Mouse (Mus musculus) spleen, adult 12 weeks (tissue): ENCODE measurements around the gene Kcnk2.
"Not testable (repeated sequence)": the region's sequence is repeated elsewhere in the genome, so short reads cannot be mapped to it uniquely, and the experiment has no call there.

Experiments
- DNase-seq: peaks from one replicate; pipeline ENCODE4 v3.0.0; 2022; ENCODE audit warnings: low spot score

Kcnk2 gene

GRCm38 (mm10) chr1:189343301-189344251 is 58.5 kb downstream of the Kcnk2 start:
- no peak for DNase-seq

GRCm38 (mm10) chr1:189342416-189343104 is 59.5 kb downstream of the Kcnk2 start:
- no peak for DNase-seq

DNA sequence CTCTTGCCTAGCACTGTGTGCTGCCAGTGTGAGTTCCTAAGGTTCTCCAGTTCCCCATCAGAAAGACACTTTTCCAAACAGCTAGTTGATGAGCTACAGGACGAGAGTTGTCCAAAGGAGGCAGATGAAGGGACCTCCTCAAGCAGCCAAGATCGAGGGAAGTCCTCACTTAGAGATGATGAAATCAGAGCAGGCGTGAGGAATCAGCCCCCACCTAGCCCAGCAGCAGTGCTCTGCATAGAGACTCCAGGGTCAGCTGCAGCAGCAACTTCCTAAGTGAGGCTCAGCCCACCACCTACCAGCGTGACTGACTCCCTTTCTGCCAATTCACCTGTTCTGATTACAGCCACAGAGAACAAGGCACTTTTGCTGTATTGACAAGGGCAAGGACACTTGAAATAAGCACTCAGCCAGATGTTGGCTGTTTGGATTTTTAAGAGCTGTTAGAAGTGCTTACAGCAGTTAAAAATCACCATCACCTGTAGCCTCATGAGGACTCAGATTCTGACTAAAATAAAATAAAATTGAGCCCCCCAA is 60.6 kb downstream of the Kcnk2 start:
- no peak for DNase-seq

- no peak for DNase-seq
Observed at GRCm38 (mm10) chr1:189315896-189316295, 86.2 kb downstream of the Kcnk2 start.

DNA sequence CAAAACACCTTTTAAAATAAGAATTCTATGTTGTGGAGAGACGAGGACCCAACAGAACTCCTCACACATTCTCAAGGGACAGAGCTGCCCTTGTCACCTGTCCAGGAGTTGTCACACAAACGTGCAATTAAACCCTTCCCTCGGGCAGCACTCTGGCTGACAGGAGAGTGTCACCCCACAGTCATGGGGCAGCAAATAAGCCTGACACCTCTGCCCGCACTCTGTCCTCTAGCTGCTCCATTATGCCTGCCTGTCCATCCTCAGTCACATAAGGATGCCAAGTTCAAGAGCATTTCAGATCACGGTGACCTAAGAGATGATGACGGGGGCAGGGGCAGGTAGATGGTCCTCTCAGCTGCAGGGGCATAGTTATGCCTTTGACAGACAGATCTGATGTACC is 87.6 kb downstream of the Kcnk2 start:
- no peak for DNase-seq

DNA sequence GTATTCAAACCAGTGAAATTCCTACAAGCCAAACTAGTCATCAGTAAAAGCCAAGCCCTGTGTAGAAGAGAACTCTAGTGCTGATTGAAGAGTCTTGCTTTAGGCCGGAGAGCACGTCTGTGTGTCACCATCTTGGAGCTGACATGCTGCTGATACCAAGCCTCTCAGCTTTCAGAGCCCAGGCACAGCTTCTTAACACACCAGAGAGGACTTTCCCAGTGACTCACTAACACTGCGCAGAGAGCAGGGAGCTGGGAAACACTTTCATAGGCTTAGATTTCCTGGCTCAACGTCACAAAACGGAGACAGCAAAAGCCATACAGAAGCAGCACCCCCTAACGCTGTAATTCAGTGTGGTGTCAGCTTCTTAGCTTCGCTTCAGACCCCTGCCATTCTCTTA is 88.3 kb downstream of the Kcnk2 start:
- no peak for DNase-seq

GRCm38 (mm10) chr1:189310145-189310544 is 91.9 kb downstream of the Kcnk2 start:
- no peak for DNase-seq

DNA sequence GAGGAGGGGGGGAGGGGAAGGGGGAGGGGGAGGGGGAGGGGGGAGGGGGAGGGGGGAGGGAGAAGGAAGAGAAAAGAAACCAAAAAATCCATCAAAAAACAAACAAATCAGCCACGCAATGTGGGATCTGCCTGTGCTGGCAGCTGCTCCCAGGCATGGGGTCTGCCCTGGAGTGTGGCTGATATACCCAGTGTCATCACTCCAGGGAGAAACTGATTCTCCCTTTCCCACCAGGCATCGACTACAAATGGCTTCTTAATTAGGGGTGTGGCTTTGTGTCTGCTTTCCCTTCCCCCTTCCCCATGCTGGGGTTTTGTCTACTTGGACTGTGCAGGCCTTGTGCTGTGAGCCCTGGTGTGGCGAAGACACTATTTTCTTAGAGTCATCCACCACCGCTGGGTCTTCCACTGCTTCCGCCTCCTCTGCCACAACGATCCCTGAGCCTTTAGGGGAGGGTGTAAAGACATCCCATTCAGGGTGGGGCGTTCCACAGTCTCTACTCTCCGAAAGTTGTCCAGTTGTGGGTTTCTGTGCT is 97.0 kb downstream of the Kcnk2 start:
- no peak for DNase-seq

DNA sequence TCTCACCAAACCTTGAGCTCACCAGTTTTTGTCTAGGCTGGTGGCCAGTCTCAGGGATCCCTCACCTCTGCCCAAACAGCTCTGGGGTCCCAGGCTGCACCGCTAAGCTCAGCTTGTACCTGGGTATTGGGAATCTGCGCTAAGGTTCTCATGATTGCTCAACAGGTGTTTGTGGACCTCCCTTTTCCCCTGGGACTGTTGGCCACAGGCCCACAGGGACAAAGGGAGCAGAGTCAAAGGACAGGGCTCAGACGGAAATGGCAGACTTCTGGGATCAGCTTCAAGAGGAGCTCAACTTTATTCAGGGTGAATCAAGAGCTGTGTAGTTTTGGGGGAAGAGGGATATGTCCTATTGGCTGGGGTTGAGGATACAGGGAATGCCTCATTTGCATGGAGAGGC is 99.1 kb downstream of the Kcnk2 start:
- DNase-seq = no peak

DNA sequence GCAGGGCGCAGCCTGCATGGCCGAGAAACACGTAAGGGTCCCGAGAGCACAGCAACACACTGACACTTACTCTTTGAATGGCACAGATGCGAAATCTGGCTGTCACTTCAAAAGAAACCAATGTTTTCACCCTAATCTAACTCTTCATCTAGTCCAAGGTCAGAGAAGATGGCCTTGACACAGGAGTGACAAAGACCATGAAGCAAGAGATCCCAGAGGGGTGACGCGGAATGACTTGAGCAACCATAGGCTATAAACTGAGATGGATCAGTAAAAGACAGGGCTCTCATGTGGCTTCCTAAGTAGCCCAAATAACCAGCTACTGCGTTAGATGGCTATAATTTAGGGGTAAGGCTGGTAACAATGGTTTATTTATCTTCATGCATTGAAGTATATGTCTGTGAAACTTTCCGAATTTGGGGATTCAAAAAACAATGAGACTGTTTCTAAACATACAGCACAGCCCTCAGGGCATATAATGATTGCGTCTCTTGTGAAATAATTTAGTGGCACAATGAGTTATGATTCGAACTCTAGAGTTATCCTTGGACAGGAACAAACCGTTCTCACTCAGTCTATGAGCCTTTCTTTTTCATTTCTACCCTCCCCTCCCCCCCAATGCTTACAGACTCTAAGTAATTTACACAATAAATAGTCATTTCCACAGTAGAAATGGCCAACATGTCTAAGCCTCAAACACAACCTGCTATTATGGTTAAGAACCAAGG is 108.2 kb downstream of the Kcnk2 start:
- DNase-seq = no peak

DNA sequence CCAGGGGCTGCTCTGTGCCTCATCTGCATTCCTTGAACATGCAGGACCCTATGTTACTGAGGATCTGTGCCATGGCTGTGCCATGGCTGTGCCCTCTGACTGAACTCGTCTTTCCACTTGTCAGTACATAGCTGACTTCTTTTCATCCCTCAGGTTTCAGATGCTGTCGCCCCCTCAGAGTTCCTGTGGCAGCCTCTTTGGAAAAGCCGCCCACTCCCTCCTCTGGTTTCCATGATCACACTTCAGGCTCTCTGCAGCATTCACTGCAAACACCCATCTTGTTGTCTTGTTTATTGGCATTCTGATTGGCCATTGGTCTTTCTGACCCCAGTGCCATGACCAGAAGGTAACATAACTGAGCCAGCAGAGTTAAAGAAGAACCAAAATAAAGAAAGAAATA is 111.2 kb downstream of the Kcnk2 start:
- no peak for DNase-seq

DNA sequence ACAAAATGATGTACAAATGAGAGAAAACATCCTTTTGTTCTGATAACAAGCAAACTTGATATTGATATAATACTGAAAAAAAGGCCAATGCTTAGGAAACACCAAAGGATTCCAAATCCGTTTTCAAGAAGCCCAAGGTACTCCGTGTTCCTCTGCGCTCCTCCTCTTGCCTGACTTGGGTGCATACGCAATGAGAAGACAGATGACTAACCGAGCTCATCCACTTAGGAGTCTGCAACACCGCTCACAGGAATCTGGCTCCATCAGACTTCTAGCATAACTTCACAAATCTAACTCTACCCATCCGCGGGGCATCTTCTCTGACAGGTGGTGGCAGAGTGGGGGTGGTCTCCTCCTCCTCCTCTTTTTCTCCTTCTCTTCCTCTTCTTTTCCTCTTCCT is 113.1 kb downstream of the Kcnk2 start:
- no peak for DNase-seq

DNA sequence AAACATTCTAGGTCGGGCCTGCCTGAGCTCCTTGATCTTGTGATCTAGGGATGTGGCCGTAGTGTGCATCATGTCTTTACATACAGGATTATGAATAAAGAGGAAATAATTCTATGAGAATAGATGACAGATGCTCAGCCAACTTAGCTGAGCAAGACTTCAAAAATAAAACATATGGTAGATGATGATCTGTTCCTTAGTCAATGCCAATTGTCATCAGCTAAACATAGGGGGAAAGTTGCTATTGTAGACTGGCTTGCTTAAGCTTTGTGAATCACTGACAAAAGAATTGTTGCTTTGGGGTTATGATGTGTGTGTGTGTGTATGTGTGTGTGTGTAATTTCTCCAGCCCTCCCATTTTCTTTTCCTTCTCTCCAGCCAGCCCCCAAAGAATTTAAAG is 129.8 kb downstream of the Kcnk2 start:
- no peak for DNase-seq

DNA sequence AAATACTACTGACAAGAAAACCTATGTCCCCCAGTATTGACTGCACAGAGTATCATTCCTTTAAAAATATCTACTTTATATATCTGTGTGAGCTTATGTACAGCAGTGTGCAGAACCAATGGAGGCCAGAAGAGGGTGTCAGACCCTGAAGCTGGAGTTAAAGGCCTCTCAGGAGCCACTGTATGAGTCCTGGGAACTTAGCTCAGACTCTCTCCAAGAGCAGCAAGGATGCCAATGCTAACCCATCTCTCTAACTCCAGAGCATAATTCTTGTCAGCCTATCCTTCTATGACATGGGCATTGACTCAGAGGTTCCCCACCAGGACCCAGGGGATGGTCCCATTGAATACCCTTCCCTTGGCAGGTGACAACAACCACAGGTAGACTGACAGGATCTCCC is 148.4 kb downstream of the Kcnk2 start:
- no peak for DNase-seq

DNA sequence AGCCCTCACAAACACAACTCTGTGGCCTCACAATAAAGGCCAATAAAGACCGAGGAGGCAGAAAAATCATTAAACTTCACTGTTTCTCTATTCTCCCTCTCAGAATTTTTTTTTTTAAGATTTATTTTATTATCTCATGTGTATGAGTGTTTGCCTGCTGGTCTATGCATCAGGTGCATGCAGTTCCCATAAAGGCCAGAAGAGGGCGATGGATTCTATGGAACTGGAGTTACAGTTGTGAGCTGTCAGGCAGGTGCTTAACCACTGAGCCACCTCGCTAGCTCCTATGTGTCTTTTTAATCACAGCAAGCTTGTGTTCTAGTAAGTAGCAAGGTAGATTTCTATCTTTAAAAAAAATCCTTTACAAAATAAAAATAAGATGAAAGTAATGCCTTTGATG is 148.9 kb downstream of the Kcnk2 start:
- DNase-seq = no peak

GRCm38 (mm10) chr1:189243206-189243605 is 158.9 kb downstream of the Kcnk2 start:
- DNase-seq = not testable (repeated sequence)

DNA sequence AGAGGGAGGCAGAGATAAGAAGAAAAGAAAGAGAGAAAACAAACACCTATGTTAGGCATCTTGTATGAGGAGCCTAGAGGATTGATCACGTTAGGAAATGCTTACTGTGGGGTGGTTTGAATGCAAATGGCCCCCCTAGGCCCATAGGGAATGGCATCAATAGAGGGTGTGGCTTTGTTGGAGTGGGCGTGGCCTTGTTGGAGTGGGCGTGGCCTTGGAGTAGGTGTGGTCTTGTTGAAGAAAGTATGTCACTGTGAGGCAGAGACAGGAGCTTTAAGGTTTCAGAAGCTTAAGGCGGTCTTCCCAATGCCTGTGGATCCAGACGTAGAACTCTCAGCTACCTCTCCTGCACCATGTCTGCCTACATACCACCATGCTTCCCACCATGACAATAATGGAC is 166.8 kb downstream of the Kcnk2 start:
- no peak for DNase-seq

DNA sequence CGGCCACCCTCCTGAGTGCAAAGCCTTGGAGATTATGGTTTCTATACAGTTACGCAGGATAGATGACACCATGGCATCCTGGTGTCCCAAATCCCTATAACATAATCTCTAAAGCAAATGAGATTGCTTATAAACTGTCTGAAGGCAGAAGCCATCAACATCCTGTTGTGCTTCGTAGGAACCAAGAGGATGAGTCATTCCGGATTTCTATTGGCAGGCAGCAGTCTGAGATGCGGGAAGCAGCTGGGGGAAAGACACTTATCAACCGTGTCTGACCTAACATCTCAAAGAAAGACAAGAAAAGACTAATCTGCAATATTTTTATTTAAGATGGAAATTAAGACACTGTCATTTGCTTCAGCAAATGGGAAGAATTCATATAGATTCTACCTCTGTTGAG is 169.2 kb downstream of the Kcnk2 start:
- no peak for DNase-seq

- DNase-seq = no peak
Observed at GRCm38 (mm10) chr1:189228222-189229084, 173.6 kb downstream of the Kcnk2 start.

DNA sequence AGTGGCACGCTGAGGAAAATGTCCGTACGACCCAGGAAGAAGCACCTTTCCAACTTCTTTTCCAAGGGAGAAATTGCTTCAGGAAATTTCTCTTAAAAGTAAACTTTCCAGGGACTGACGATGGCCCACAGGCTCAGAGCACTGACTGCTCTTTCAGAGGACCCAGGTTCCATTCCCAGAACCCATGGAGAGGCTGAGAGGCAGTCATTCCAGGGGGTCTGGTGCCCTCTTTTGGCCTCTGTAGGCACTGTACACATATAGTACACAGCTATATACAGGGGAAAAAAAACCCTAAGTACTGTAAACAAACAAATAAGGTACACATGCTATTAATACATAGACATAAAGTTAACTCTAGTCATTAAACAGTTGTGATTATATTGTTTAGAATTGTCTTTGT is 174.6 kb downstream of the Kcnk2 start:
- no peak for DNase-seq

DNA sequence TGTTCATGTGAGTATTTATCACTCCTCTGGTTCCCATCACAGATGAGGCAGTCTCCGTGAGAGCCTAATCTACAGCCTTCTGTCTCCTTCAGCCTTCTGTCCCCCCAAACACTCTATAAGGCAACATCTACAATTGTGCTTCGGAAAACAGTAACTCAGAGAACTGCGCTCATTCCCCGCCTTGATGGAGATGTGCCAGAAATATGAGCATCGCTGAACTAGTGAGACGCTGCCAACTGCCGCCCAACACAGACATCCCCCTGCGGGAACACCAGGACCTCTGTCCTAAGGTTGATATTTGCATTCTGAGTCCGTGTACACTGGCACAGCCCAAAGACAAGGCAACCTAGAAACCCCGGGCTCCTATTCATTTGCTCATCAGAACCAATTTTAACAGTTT is 183.0 kb downstream of the Kcnk2 start:
- DNase-seq = no peak
